In the genomic region with DNA sequence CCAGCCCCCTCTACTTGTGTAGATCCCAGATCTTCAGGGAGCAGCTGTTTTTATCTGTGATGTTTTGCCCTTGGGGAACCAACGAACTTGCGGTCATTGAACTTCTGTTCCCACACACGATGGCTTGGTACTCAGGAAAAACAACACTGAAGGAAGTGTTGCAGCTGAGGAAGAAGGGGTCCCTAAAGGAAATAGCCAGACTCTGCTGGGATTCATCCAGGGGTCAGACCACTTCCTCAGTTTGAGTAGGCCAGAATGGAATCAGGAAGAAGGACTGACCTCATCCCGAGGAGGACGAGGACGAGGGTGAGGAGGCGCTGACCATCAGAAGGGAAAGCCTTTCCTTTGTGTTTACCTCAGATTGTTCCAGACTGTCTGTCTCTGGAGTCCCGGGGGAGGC, we compare ENCODE assay signal across 13 mouse cellular contexts. TPM values are rescaled to one million over a fixed set of nuclear protein-coding genes. Genes with fewer than 3 reads are reported as not detected.
DNase-seq lines count a peak whose midpoint lies in the region; ATAC-seq lines count a peak whose summit lies in the region.
"Had no signal": no experiment of that assay in that cellular context is flagged by ENCODE, and none has a peak within 500 bp of the region (broad histone marks: within the 10 kb centered on the region; RNA-seq: fewer than 3 reads in every experiment).

No protein-coding gene starts in this region.

- H3K4me2 ChIP-seq in liver, embryonic 16.5 days (ENCODE audit: low read depth, low read length), result no peak overlapping the region

- ATAC-seq in liver, embryonic 16.5 days (ENCODE audit: low read depth), result peak; percentile 64
- no peak for ATAC-seq in megakaryocyte progenitor cell, adult 5-6 weeks (replicated peaks; ENCODE audit: poor library complexity)

- H3K36me3 ChIP-seq in liver, embryonic 16.5 days (ENCODE audit: control insufficient read depth, insufficient read depth), result no peaks in the 10 kb centered on the region; the same call in 1 of the 2 replicates

- peak; percentile 40 for DNase-seq in adrenal gland, postnatal 10 days
- peak; percentile 8 for DNase-seq in gastrocnemius, postnatal 10 days
- DNase-seq in kidney, adult 11 months, result peak; percentile 79
- no peak for DNase-seq in cerebellum, adult 11-12 months
- DNase-seq in B cell, adult 2 months, result no peak
- no peak for DNase-seq in layer of hippocampus, postnatal 25 days (ENCODE audit: extremely low spot score in 1 of 2, low spot score in 1 of 2)
- DNase-seq: layer of hippocampus, postnatal 36 days; retina, postnatal 1 day had no signal

- 44% methylated on average over 8 of the region's 8 CpGs for WGBS in liver, embryonic 16.5 days (ENCODE audit: insufficient replicate concordance)

- H3K4me3 ChIP-seq in liver, embryonic 16.5 days (ENCODE audit: low read depth, low read length), result no peak overlapping the region

- no peak overlapping the region for H3K9ac ChIP-seq in liver, embryonic 16.5 days (ENCODE audit: low read depth, low read length)

- no peaks in the 10 kb centered on the region for H3K9me3 ChIP-seq in liver, embryonic 16.5 days (replicated peaks; ENCODE audit: control insufficient read depth, low read length)

- H3K27ac ChIP-seq in liver, embryonic 16.5 days (ENCODE audit: low read length), result no peak overlapping the region

- no peaks in the 10 kb centered on the region for H3K4me1 ChIP-seq in liver, embryonic 16.5 days (ENCODE audit: control insufficient read depth, low read depth, low read length)

- no peaks in the 10 kb centered on the region for H3K27me3 ChIP-seq in liver, embryonic 16.5 days (ENCODE audit: control insufficient read depth, insufficient read depth, low read depth, low read length)

RNA-seq across cellular contexts. Expression of a gene that starts 49.4 kb away (rescaled TPM):
- not detected for total RNA-seq in adrenal gland, postnatal 10 days (2021)
- total RNA-seq in gastrocnemius, postnatal 10 days (2021), result not detected
- not detected in 2 replicates for polyA plus RNA-seq in liver, embryonic 16.5 days (2015; fragmentation: Nextera tagmentation; extraction: Ambion mirVana)
- total RNA-seq in megakaryocyte progenitor cell, adult 5-6 weeks (2015), result not detected in 2 replicates
- not detected in 2 replicates for total RNA-seq in megakaryocyte progenitor cell, adult 5-6 weeks (2017)
- not detected for total RNA-seq in layer of hippocampus, postnatal 25 days (2021)
- total RNA-seq: gastrocnemius, postnatal 4 days; layer of hippocampus, postnatal 36 days; midbrain, postnatal 0 days had no signal
- polyA plus RNA-seq: embryonic facial prominence, embryonic 11.5 days; midbrain, postnatal 0 days had no signal

Comparison
In these comparisons a context has a peak if more than half of its experiments do, and no peak if none do; other contexts are left out.
1. DNase-seq: peak in adrenal gland, postnatal 10 days (single experiment), gastrocnemius, postnatal 10 days (single experiment) and kidney, adult 11 months (single experiment); none in cerebellum, adult 11-12 months (single experiment), B cell, adult 2 months (0 of 2) and layer of hippocampus, postnatal 25 days (0 of 2).